Mouse (Mus musculus): Measurements from ENCODE around the gene Gpr162.

The Gpr162 gene

GRCm38 (mm10) chr6:124879390-124879789 lies 15.6 kb upstream of the Gpr162 start:
- DNase-seq = no peak

DNA sequence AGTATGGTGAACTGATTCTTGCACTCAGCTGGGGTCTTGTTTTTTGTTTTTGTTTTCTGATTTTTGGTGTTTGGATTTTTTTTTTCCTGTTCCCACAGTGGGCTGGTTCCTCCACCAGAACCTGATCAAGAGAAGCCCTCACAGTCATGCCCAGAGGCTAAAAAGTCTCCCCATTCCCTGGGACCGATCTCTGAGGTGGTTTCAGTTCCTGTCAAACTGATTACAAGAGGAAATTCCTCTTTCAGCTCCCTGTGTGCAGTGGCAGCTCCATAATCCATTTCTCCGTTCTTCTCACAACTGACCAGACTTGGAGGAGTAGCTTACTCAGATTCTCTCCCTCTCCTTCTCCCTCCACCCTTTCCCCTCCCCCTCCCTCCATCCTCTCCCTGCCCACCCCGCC lies 10.6 kb upstream of the Gpr162 start:
- no peak for DNase-seq

- DNase-seq = no peak
These were observed 2.8 kb upstream of the Gpr162 start for GRCm38 (mm10) chr6:124866560-124866959.

DNA sequence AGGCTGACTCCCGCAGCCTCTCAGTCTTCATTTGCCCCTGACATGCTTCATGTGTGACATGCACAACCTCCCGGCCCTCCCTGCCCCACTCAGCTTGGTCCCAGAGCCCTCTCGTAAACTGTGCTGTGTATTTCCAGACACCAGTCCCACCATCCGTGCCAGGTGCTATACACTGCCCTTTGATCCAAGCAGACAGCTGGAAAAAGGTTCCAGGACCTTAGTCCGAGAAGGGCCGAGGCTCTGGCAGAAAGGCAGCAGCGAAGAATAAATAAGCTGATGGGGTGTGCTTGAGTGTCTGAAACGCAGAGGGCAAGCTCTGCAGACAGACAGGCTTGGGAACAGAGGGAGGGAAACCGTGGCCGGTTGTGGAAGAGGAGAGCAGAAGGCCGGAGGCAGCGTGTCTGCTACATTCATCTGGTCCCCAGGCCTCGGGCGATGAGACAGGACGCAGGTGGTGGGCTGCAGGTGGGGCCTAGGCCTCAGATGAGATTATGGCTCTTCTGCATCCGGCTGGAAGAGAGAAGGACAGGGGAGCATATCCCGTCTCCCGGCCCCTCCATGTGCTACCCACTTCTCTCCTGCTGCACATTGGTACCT lies 2.1 kb upstream of the Gpr162 start:
- DNase-seq = no peak

GRCm38 (mm10) chr6:124863125-124863657 lies 592 bp downstream of the Gpr162 start:
- DNase-seq = no peak

DNA sequence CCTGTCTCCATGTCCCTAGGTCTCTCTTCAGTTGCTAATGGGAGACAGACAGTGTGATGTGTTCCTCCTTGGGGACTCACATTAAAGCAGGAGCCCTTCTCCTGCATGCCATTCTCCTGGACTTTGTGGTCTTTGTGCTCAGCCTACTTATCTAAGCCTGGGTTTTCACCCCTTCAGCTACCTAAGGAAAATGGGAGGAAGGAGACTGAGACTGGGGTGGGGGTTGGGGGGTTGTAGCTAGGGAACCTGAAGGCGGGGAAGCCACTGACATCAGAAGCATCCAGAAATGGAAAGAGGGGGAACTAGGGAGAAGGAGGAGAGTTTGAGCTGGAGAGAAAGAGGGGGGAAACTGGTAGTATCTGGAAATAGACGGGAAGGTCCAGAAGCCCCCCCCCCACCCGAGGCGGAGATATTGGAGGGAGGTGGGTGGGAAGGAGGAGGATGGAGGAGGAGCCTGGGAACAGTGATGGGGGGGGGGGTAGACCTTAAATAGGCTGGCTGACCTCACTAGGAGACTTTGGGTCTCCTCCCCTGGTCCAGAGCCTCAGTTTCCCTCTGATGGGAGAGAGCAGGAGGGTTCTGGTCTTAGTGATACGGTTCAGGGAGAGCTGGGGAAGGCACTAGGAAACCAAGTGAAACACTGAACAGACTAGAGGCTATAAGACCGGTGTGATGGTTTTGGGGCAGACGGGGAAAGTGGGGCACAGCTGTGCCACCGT lies 1.2 kb downstream of the Gpr162 start:
- no peak for DNase-seq

GRCm38 (mm10) chr6:124861802-124862201 lies 2.0 kb downstream of the Gpr162 start:
- no peak for DNase-seq

DNA sequence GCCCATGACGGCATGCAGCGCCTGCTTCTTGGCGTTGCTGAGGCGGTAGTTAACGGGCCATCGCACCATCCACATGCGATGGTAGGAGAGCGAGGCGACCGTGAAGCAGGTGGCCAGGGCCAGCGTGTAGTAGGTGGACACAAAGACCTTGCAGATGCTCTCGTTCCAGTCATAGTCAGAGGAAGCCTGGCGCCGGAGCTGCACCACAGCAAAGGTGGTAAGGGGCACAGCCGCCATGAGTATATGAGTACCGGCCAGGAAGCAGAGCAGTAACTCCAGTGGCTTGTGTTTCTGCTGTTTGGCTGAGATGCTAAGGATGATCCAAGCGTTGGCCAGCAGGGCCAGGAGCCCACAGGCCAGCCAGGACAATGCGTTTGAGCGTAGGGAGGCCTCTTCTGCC lies 2.5 kb downstream of the Gpr162 start:
- no peak for DNase-seq

DNA sequence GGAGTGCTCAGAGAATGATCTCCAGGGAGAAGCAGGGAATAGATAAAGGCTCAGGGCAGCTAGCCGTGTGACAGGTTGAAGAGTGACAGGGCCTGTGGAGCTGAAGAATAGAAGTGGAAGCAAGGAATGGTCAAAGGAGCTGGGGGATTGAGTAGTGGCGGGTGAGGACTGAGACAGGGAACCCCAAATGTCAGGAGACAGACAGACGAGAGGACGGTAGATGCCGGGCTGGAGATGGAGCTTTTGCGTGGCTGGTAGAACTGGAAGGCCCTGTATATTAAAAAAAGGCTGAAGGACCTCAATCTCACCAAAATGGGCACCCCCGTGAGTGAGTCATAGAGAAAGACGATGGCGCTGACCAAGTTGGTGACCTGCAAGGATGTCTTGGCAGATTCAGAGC lies 3.3 kb downstream of the Gpr162 start:
- no peak for DNase-seq

DNA sequence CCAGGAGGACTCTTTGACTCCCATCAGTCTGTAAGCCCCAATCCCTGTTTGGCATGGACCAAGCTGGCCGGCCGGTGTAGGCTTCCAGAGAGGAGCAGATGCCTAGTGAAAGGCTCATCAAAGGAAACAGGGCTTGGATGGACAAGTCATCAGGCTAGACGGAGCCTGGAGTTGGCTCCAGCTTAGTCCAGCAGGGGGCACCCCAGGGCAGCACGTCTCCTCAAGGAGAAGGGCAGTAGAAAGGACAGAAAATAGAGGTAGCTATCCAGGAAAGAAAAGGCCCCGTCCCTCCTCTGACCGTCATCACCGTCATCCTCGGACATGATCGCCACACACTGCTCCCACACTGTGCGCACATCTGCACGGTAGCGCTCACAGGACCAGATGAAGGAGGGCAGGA lies 4.1 kb downstream of the Gpr162 start:
- DNase-seq = peak; percentile 89

- no peak for DNase-seq
These were observed 5.0 kb downstream of the Gpr162 start for GRCm38 (mm10) chr6:124858561-124859318.

GRCm38 (mm10) chr6:124857840-124858530 lies 5.8 kb downstream of the Gpr162 start:
- no peak for DNase-seq

DNA sequence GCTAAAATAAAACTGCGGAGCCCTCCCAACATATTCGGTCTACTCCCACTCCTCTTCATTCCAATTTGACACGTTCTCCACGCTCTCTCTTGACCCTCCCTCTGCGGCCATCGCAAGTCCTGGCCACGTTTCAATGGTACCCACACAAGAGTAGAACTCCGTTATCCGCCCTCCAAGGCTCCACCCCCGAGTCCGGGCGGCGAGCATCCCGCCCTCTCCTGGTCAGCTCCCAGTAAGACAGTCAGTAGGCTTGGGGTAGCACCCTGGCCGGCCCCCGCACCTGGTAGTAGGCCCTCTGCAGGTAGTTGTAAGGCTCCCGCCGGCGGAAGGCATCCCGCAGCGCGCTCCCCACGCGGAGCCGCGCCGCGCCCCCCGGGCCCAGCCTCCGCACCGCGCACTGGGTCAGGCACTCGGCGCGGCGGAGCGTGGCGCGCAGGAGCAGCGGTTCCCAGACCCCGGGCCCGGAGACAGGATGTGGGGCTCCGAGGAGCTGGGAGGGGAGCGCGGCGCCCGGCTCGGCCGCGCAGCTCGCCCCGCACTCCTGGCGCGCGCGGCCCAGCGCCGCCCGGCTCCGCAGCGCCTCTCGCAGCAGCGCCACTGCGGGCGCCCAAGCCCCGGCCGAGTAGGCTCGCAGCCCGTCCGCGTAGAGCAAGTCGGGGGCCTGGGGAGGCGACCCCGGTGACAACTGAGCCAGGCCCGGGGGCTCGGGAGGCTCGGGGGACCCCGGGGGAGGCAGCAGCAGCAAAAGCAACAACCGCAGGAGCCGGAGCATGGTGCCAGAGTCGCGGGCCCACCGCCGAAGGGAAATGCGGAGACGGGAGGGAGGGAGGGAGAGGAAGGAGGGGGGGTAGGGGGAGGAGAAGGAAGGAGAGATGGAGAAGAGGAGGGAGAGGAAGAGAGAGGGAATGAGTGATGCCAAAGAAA lies 6.6 kb downstream of the Gpr162 start, which contains the start of gene P3h3:
Gene P3h3 (minus strand): TSS at position 837 of the 924 bp plus-strand sequence.
- DNase-seq = peak; percentile 78

GRCm38 (mm10) chr6:124856321-124856720 lies 7.5 kb downstream of the Gpr162 start:
- DNase-seq = no peak

DNA sequence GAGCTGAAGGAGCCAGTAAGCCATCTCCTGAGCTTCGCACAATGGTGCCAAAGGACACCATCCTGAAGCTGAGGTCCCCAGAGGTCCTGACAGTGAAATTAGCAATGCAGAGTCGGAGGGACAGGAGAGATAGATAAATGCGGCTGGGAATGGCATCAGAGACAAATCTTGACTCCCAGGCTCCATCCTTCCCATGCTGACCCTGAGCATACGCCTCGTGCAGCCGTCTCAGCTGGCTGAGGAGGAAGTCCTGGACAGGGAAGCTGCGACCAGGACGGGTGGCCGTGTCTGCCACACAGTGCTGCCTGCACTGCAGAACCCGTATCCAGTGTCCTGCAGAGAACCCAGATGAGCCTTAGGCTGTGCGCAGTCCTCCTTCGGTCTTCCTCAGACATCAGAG lies 9.1 kb downstream of the Gpr162 start:
- DNase-seq = no peak

GRCm38 (mm10) chr6:124850535-124850934 lies 13.2 kb downstream of the Gpr162 start:
- no peak for DNase-seq

DNA sequence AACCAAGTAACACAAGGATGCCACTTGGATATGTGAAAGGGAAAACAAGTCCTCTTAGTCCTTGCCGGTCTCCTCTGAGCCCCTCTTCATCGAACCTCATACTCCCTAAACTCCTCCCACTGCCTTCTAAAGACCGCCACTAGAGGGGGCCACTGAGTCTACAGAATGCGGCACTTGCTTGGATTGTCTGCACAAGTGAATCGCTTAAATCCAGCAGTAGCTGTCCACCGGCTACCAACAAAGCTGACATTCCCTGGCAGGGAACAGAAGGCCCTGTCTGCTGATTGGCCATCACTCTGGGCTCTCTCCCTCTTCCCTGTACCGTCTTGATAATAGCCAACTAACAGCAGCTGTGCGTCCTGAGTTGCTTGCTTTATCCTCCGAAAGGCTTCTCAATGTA lies 16.5 kb downstream of the Gpr162 start:
- peak; percentile 93 for DNase-seq

- DNase-seq = no peak
These were observed 23.3 kb downstream of the Gpr162 start, which contains the start of gene Gnb3 for GRCm38 (mm10) chr6:124840241-124841167. Gene Gnb3 (minus strand): TSS chr6:124840275.

DNA sequence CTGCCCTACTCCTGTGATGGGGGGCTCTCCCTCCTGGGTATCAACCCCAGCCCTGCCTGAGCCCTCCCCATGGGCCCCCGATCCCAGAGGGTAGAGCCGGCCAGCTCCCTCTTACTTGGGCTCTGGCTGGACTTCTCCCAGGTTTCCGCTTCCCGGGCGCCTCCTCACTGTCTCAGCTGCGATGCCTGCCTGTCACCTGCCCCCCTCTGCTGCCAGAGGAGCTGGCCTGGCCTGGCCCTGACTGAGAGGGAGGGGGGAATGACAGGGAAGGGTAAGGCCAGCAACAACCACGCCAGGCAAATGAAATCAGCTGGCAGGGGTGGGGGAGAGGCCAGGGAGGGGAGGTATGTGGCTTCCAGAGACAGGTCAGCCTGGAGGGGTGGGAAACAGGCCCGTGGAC lies 24.0 kb downstream of the Gpr162 start:
- DNase-seq = no peak

GRCm38 (mm10) chr6:124836411-124836810 lies 27.4 kb downstream of the Gpr162 start:
- no peak for DNase-seq

DNA sequence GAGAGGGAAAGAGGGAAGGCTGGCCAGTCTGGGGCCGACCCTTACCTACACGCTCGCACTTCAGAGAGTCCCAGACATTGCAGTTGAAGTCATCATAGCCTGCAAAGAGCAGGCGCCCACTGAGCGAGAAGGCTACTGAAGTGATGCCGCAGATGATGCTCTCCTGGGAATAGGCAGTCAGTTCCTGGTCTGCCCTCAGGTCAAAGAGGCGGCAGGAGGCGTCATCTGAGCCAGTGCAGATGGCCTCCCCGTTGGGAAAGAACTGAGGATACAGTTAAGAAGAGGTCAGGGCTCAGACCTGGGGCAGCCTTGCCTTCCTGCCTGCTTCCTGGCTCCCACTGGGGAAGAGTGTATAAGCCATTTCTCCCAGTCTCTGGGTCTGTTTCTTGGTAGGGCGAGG lies 28.3 kb downstream of the Gpr162 start:
- DNase-seq = no peak

Measured in kidney, adult 9 months (tissue).